Mouse (Mus musculus) thymus, postnatal 14 days (tissue): ENCODE results near the gene Acmsd.
"Not testable (repeated sequence)": the region's sequence is repeated elsewhere in the genome, so short reads cannot be mapped to it uniquely, and the experiment has no call there.

Experiments
- DNase-seq: peaks from one replicate; pipeline ENCODE4 v3.0.0; 2021

Acmsd gene

DNA sequence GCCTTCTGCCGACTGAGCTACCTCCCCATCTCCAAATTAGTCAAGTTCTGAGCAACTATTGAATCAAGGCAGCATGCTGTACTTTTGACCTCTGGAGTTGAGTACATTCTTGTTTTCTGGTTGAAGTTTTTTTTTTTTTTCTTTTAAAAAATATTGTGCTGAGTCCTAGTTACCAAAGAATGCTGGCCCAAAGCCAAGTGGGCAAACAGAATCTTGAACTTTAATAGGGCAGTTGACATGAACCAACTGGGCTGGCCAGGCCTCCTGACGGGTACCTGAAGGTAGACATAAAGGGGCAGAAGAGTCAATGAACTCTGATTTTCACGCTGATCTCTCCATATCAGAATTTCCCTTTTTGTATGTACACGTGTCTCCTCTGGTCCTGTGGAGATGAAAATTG is at the start of gene Acmsd:
TSS of gene Acmsd (plus strand) at position 318 of the 400 bp plus-strand sequence.
- DNase-seq = no peak

GRCm38 (mm10) chr1:127679498-127680133 is 49.6 kb upstream of the Acmsd start, which contains the start of gene Tmem163:
Tmem163 (minus strand) TSS chr1:127679548.
- DNase-seq = peak; percentile 64

GRCm38 (mm10) chr1:127696533-127696932 is 32.7 kb upstream of the Acmsd start:
- DNase-seq = no peak

DNA sequence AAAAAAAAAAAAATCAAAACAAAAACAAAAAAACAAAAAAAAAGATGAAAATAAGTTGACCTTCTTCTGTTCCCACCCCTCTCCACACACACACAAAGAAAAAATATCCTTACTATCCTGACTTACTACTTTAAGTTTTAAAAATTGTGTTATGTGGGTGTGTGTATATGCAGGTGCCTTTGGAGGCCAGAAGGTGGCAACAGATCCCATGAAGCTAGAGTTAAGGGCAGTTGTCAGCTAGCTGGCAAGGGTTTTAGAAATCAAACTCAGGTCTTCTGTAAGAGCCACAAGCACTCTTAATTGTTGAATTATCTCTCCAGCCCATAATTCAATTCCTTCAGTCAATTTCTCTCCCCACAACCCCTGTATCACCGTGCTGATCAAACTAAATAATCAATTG is 27.0 kb upstream of the Acmsd start:
- DNase-seq = no peak

GRCm38 (mm10) chr1:127706269-127706668 is 22.9 kb upstream of the Acmsd start:
- DNase-seq = no peak

- no peak for DNase-seq
Measured at GRCm38 (mm10) chr1:127716441-127716840, 12.8 kb upstream of the Acmsd start.

DNA sequence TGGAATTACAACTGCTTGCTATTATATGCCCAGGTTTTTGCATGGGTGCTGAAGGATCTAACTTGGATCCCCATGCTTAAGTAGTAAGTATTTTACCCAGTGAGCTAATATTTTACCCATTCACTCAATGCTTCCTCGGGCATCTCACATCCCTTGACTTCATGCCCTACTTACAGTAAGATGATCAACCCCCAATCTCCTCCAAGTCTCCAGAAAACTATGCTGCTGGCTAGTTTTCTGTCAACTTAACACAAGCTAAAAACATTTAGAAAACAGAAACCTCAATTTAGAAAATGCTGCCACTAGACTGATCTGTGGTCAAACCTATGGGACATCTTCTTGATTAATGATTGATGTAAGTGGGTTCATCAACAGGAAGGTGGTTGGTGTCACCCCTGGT is 10.9 kb upstream of the Acmsd start:
- DNase-seq = no peak

GRCm38 (mm10) chr1:127723596-127723995 is 5.6 kb upstream of the Acmsd start:
- DNase-seq = no peak

- no peak for DNase-seq
Measured at GRCm38 (mm10) chr1:127731086-127731485, 1.9 kb downstream of the Acmsd start.

DNA sequence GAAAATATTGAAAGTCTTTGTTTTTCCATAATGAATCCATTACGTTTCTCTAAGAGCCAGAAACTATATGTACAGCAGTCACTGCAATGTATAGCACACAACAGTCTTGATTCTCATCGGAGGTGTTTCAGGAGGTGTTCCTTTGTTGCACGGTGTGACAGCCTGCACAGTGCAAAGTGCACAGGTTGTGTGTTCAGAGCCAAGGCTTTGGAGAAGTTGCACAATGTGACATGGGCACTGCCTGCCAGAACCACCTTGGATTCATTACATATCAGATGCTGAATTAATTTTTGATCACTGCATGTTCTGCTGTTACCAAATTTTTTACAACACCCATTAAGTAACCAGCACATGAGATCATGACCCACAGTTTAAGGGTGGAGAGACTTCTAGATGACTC is 3.2 kb downstream of the Acmsd start:
- no peak for DNase-seq

- no peak for DNase-seq
Measured at GRCm38 (mm10) chr1:127732841-127733240, 3.6 kb downstream of the Acmsd start.

GRCm38 (mm10) chr1:127735356-127735755 is 6.1 kb downstream of the Acmsd start:
- DNase-seq = no peak

GRCm38 (mm10) chr1:127750401-127751102 is 21.3 kb downstream of the Acmsd start:
- no peak for DNase-seq

DNA sequence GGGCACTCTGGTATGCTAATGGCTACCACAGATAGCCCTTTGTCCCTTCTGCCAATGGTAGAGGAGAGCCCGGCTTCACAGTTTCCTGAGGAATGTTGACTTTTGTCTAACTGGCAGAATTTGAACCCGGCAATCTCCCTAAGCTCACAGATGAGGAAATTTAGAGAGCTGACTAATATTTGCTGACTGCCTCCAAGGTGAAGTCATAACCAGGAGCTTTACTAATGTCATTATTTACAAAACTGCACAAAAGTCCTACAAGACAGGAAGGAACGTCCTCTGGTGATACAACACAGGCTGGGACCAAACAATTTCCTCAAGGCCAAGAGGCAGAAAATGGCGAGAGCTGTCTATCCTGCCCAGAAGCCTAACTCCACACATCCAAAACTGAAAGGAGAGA is 26.6 kb downstream of the Acmsd start:
- no peak for DNase-seq

DNA sequence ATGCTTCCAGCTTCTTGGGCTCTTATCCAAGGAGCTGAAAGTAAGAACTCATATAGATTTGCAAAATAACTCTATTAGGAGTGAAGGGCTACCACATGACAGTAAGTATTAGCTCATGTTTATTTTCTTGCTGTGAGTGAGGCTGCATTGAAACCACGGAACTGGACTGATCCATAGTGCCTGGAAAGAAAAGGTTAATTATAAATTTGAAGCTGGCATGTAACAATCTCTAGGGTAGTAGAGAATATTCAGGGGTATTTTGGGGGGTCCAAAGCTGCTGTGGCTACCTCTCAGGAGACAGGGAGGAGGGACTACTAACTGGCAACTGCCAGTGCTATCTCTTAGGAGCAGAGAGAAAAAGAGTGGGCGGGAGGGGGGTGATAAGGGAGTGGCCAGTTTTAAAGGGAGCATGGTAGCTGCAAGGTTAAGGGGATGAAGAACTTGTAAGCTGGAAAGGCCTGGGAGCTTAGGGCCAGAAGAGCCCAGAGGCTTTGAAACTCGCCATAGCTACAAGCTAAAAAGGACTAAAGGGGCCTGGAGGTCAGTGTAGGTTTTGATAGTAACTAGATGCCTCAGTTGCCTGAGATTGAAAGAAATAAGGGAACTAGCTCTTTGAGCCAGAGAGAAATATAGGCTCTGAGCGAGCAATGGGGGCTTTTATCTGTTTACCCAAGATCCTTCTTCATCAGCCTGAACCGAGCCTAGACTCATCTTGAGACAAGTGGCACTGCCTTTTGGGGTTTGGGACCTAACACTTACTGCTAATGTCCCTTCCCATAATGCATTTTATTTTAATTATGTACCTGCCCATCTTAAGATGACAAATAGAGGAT is 27.3 kb downstream of the Acmsd start:
- no peak for DNase-seq

GRCm38 (mm10) chr1:127757164-127757545 is 27.9 kb downstream of the Acmsd start:
- DNase-seq = not testable (repeated sequence)

DNA sequence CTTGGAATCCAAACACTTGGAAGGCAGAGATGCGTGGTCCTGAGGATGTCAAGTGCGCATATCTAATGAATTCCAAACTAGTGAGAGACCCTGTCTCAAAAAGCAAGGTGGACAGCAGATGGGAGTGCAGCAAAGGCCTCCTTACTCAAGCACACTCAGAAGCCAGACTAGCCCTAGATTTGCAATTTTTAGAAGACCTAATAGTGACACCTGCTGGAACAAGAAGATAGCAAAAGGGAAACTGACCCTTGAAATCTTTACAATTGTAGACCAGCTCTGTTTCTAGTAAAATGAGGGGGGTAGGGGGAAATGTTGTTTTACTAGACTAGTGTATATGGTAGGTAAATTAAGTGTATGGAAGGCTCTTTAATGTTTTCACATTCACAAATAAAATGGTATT is 36.3 kb downstream of the Acmsd start:
- DNase-seq = no peak

DNA sequence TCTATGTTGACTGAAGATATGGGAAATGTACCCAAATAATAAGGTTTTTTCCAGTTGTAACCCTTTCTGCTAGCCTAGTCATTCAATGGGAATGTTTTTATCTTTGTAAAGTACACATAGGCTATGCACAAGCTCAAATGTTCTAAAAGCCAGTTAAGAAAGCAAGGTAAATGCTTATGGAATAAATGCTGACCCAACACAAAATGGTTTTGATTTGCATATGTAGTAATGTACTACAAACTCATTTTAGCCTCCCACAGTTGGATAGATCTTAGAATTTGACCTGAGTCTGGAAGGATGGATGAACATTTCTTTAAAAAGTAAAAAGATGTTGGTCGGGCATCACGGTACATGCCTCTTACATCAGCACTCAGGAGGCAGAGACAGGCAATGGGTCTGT is 37.5 kb downstream of the Acmsd start:
- no peak for DNase-seq

- DNase-seq = peak; percentile 25
Measured at GRCm38 (mm10) chr1:127773198-127773802, 44.1 kb downstream of the Acmsd start.

DNA sequence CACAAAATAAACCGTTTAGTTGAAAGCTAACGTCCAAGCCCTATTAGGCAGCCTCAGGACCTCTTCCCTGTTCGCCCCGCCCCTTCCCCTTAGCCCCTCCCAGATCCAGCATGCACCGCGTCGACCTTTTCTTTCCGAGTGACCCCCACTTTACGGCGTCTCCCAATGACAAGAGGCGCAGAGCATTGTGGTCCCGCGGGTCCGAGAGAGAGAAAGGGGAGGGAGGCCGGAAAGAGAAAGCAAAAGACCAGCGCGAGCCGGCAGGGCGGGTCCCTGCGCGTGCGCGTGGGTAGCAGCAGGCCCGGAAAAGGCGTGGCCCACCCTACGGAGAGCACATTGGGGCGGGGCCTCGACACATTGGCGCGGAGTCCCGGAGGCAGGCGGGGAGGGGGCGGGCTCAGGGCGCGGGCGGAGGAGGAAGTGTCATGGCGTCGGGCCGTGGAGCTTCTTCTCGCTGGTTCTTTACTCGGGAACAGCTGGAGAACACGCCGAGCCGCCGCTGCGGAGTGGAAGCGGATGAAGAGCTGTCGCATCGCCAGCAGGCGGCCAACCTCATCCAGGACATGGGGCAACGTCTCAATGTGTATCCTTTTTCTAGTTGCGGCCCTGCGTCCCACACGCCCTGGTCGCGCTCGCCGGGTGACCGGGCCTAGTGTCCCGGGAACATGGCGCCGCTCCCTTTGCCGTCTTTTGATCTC is 44.7 kb downstream of the Acmsd start, which contains the start of gene Ccnt2:
TSS of gene Ccnt2 (plus strand) at position 362 of the 698 bp plus-strand sequence.
- DNase-seq = peak; percentile 99

- no peak for DNase-seq
Measured at GRCm38 (mm10) chr1:127774501-127774880, 45.3 kb downstream of the Acmsd start.

DNA sequence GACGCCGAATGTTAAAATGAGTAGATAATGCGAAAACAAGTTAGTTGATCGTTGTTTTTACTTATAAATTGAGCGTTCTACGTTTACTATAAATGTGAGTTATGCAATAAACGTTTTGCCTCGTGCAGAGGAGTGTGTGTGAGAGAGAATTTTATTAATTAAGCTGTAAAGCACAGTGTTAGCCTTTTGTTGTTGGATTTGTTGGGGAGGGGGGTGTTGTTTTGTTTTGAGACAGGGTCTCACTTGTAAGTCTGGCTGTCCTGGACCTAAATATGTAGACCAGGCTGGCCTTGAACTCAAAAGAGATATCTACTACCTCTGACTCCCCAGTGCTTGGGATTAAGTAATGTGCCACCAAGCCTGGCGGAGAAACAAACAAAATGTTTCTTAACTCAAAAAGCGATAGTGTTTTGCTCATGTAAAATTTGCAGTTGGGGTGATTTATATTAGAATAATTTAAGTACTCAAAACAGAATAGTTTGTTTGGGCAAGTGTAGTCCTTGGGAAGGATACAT is 46.0 kb downstream of the Acmsd start:
- DNase-seq = no peak
